Mouse (Mus musculus) stomach, embryonic 14.5 days (tissue): ENCODE measurements around the gene Gm14085. TPM values are rescaled to one million over a fixed set of nuclear protein-coding genes. Genes with fewer than 3 reads are reported as not detected.
"Not testable (repeated sequence)": the region's sequence is repeated elsewhere in the genome, so short reads cannot be mapped to it uniquely, and the experiment has no call there.

ENCODE experiments used
- ATAC-seq: fragments of 200-750 bp; cut with Nextera tagmentation; 2 replicates; pipeline ENCODE4 v1.8.0; 2017; ENCODE audit warnings: low read depth, moderate TSS enrichment; ENCODE audit not compliant: insufficient number of reproducible peaks, insufficient read depth, low FRiP score
- H3K27ac ChIP-seq: fragments of 300-500 bp; sonication (generic); 2 replicates; pipeline ENCODE4 v1.5.1; 2014; ENCODE audit warnings: mild to moderate bottlenecking, low read length, moderate library complexity, mixed read lengths
- H3K27me3 ChIP-seq: fragments of 300-500 bp; sonication (generic); 2 replicates; pipeline ENCODE4 v1.6.1; 2014; ENCODE audit warnings: low read length, control low read depth, mixed read lengths; ENCODE audit not compliant: control insufficient read depth, insufficient read depth
- H3K36me3 ChIP-seq: fragments of 300-500 bp; sonication (generic); 2 replicates; pipeline ENCODE4 v1.6.1; 2014; ENCODE audit warnings: mild to moderate bottlenecking, control low read depth, low read length, moderate library complexity, mixed read lengths; ENCODE audit not compliant: control insufficient read depth, insufficient read depth
- H3K4me1 ChIP-seq: fragments of 300-500 bp; sonication (generic); 2 replicates; pipeline ENCODE4 v1.6.1; 2014; ENCODE audit warnings: low read length, control low read depth, mixed read lengths; ENCODE audit not compliant: control insufficient read depth, insufficient read depth
- H3K4me2 ChIP-seq: fragments of 300-500 bp; sonication (generic); replicated peaks from 2 replicates; pipeline ENCODE4 v1.6.1; 2014; ENCODE audit warnings: low read depth, low read length, control low read depth
- H3K4me3 ChIP-seq: fragments of 300-500 bp; sonication (generic); 2 replicates; pipeline ENCODE4 v1.5.1; 2014; ENCODE audit warnings: low read depth, low read length, control low read depth
- H3K9ac ChIP-seq: fragments of 300-500 bp; sonication (generic); replicated peaks from 2 replicates; pipeline ENCODE4 v1.6.1; 2014; ENCODE audit warnings: low read depth, mild to moderate bottlenecking, control low read depth, low read length, moderate library complexity, mixed read lengths
- H3K9me3 ChIP-seq: fragments of 300-500 bp; sonication (generic); 2 replicates; pipeline ENCODE4 v1.6.1; 2016; ENCODE audit warnings: low read depth, low read length, control low read depth; ENCODE audit not compliant: control insufficient read depth
- WGBS: fragments of 180-500 bp; shearing (Covaris S2); extraction: QIAGEN DNeasy Blood & Tissue Kit; methylation state at CpG from one replicate; pipeline ENCODE4 v1.1.7; 2014; 5-methylcytosine and 5-hydroxymethylcytosine counted together
- polyA plus RNA-seq: library from polyadenylated mRNA; unstranded; fragments of >200 nt; fragmentation: Nextera tagmentation; extraction: Ambion mirVana; gene quantifications from 2 replicates; pipeline ENCODE4 v1.2.1, GENCODE M21; 2014

Gene Gm14085
- polyA plus RNA-seq, 1 experiment from 2014 or later: not detected

GRCm38 (mm10) chr2:122469221-122469620 is 15.5 kb upstream of the Gm14085 start:
- H3K4me2 ChIP-seq: no peak overlapping the region
- peaks cover 3% of the 10 kb centered on the region; the same call in 1 of the 2 replicates for H3K4me1 ChIP-seq
- H3K27me3 ChIP-seq: no peaks in the 10 kb centered on the region
- H3K27ac ChIP-seq: no peak overlapping the region
- H3K9ac ChIP-seq: no peak overlapping the region
- H3K9me3 ChIP-seq: no peaks in the 10 kb centered on the region
- no peak for ATAC-seq
- H3K36me3 ChIP-seq: no peaks in the 10 kb centered on the region
- no peak overlapping the region for H3K4me3 ChIP-seq
- 79% methylated on average over 3 of the region's 3 CpGs for WGBS

DNA sequence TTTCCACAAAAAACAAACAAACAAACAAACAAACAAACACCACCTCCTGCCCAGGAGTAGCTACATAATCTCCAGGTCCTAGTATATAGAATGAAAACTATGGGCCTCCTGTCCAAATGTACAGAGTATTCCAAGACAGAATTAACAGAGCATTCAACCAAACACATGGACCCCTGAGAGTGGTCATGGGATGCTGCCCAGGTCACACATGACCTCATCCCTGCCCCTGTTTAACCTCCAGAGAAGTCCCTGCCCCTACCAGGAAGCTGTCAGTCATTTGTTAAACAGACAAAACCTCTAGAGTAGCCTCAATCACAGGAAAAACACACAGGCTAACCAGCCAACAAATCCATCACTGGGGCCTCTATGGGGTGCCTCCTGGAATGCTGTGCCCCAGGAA is 8.2 kb upstream of the Gm14085 start:
- H3K27ac ChIP-seq: no peak overlapping the region
- no peak overlapping the region for H3K4me3 ChIP-seq
- H3K9me3 ChIP-seq: no peaks in the 10 kb centered on the region

GRCm38 (mm10) chr2:122483787-122484186 is 954 bp upstream of the Gm14085 start:
- not testable (repeated sequence) for H3K4me3 ChIP-seq, H3K27ac ChIP-seq, H3K4me1 ChIP-seq, H3K9ac ChIP-seq, H3K36me3 ChIP-seq, H3K4me2 ChIP-seq, H3K27me3 ChIP-seq, ATAC-seq, H3K9me3 ChIP-seq
- WGBS: 70% methylated on average over 1 of the region's 1 CpGs

More for the DNA sequence above, 8.2 kb upstream of the Gm14085 start:
- H3K9ac ChIP-seq: no peak overlapping the region
- ATAC-seq: no peak
- no peaks in the 10 kb centered on the region for H3K4me1 ChIP-seq
- H3K4me2 ChIP-seq: no peak overlapping the region
- no peaks in the 10 kb centered on the region for H3K27me3 ChIP-seq
- H3K36me3 ChIP-seq: no peaks in the 10 kb centered on the region

DNA sequence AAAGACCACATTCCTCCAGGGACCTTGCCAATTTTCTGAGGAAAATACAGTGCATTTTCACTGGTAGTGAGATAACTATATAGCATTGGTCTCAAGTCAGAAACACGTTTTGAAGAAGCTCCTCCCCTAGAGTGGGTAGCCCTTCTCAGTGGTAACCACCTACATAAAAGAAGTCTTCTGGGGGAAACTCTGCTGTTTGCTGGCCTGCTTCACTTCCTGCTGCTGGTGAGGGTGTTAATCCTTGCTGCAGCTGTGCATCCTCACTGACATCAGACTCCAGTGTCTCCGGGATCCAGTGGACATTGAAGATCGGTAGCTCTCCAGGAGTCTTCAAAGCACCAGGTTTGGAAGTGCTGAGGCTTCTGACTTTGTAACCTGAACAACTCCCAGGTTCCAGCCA is 913 bp downstream of the Gm14085 start:
- H3K36me3 ChIP-seq, H3K4me1 ChIP-seq, ATAC-seq, H3K9me3 ChIP-seq, H3K27ac ChIP-seq, H3K9ac ChIP-seq, H3K27me3 ChIP-seq, H3K4me2 ChIP-seq, H3K4me3 ChIP-seq: not testable (repeated sequence)
- 64% methylated on average over 1 of the region's 3 CpGs for WGBS

DNA sequence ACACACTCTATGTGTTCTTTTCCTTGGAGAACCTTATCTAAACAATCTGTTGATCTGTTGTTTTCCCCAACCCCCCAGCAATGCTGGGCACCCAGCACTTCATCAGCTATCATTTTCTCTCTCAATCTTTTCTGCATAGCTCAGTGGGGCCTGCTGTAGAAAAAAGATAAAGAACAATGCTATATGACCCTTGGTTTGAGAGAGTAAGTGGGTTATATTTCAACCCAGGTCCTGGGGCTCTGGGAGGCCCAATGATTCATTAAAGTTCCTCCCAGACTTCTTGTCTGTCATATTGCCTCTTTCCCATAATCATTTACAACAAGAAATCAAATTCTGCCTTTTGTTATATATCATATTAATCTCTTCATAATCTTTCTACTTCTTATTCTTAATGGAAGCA is 1.4 kb downstream of the Gm14085 start:
- not testable (repeated sequence) for H3K27ac ChIP-seq, H3K27me3 ChIP-seq, ATAC-seq, H3K9me3 ChIP-seq, H3K36me3 ChIP-seq, H3K4me3 ChIP-seq, H3K4me1 ChIP-seq, H3K4me2 ChIP-seq, H3K9ac ChIP-seq

- WGBS: 77% methylated on average over 2 of the region's 2 CpGs
- Histone ChIP-seq H3K4me2 (no peak overlapping the region), H3K27me3 (no peaks in the 10 kb centered on the region), H3K36me3 (no peaks in the 10 kb centered on the region), H3K27ac (no peak overlapping the region), H3K4me3 (no peak overlapping the region), H3K9ac (no peak overlapping the region), H3K9me3 (no peaks in the 10 kb centered on the region), H3K4me1 (no peaks in the 10 kb centered on the region)
- no peak for ATAC-seq
These were observed 1.9 kb downstream of the Gm14085 start for GRCm38 (mm10) chr2:122486674-122487073.

- not testable (repeated sequence) for H3K4me3 ChIP-seq, H3K9ac ChIP-seq, H3K4me1 ChIP-seq, H3K4me2 ChIP-seq, ATAC-seq, H3K27me3 ChIP-seq, H3K36me3 ChIP-seq, H3K9me3 ChIP-seq, H3K27ac ChIP-seq
- WGBS: 88% methylated on average over 1 of the region's 1 CpGs
These were observed 45.0 kb downstream of the Gm14085 start for GRCm38 (mm10) chr2:122529696-122530095.

GRCm38 (mm10) chr2:122531290-122531689 is 46.5 kb downstream of the Gm14085 start:
- Histone ChIP-seq H3K27ac (no peak overlapping the region), H3K36me3 (no peaks in the 10 kb centered on the region), H3K27me3 (no peaks in the 10 kb centered on the region), H3K9me3 (no peaks in the 10 kb centered on the region), H3K4me3 (no peak overlapping the region), H3K9ac (no peak overlapping the region), H3K4me1 (no peaks in the 10 kb centered on the region), H3K4me2 (no peak overlapping the region)
- ATAC-seq: no peak
- 87% methylated on average over 7 of the region's 7 CpGs for WGBS

- 75% methylated on average over 2 of the region's 2 CpGs for WGBS
- H3K9me3 ChIP-seq: no peaks in the 10 kb centered on the region
These were observed 47.0 kb downstream of the Gm14085 start for GRCm38 (mm10) chr2:122531726-122532125.

More at GRCm38 (mm10) chr2:122531726-122532125, 47.0 kb downstream of the Gm14085 start:
- no peaks in the 10 kb centered on the region for H3K27me3 ChIP-seq
- H3K4me3 ChIP-seq: no peak overlapping the region
- H3K4me2 ChIP-seq: no peak overlapping the region
- H3K36me3 ChIP-seq: no peaks in the 10 kb centered on the region
- no peak for ATAC-seq
- no peak overlapping the region for H3K9ac ChIP-seq
- H3K4me1 ChIP-seq: no peaks in the 10 kb centered on the region
- H3K27ac ChIP-seq: no peak overlapping the region
